In the genomic region with DNA sequence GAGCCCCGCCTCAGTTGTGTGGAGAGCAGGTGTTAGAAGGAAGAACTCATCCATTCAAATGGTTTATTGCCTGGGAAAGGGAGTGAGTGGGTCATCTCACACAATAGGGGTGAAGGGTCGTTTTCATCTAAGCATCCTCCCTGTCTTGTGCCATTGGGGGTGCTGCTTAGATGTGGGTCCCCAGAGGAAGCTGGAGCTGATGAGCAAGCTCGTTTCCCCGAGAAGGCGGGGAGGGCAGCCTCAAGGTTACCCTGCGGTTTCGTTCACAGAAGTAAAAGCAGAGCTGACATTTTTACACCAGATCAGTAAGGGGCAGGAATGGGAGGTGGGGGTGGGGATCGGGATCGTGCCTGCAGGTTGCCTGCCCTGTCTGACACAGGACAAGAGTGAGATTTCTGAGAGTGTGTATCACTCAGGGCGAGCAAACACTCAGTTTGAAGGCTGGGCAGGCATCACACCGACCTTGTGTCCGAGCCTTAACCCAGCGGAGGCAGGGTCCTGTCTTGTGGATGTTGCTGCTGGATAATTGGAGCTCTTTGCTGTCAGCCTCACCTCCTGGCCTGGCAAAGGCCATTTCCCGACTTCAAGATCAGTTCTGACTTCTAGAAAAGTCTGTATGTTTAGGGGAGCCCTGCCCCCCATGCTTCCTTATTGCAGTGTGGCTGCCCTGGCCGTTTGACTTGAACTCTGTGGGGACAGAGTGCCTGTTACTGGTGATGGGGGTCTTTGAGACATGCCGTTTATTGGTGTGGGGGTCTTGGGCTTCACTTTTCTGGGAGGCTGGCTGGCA, we compare ENCODE assay signal across 8 mouse cellular contexts. TPM values are rescaled to one million over a fixed set of nuclear protein-coding genes. Genes with fewer than 3 reads are reported as not detected.
DNase-seq lines count a peak whose midpoint lies in the region; ATAC-seq and TF ChIP-seq lines count a peak whose summit lies in the region.

No protein-coding gene starts in this region.

- no peak for TF ChIP-seq CTCF in CH12.LX (conservative IDR thresholded peaks at IDR 0.05 in 1 of 2, IDR thresholded peaks at IDR 0.05 in 1 of 2; ENCODE audit: low read depth in 2 of 2, low read length in 2 of 2)

- peak overlapping the region; percentile 88 for H3K4me2 ChIP-seq in heart, embryonic 12.5 days
- H3K4me2 ChIP-seq in CH12.LX (ENCODE audit: insufficient read depth, low read depth, poor library complexity, severe bottlenecking), result peak overlapping the region; percentile 89
- peak overlapping the region; percentile 97 for H3K4me2 ChIP-seq in embryonic facial prominence, embryonic 15.5 days (replicated peaks)
- peak overlapping the region; percentile 97 for H3K4me2 ChIP-seq in limb, embryonic 15.5 days
- H3K4me2 ChIP-seq in stomach, embryonic 15.5 days, result peak overlapping the region; percentile 98

- dilution Hi-C loops in CH12.LX (cut with MboI; ENCODE audit: extremely low pct_ligation_motif_present, extremely low pct_unique_long_range_greater_than_20kb, low sequenced_read_pairs), result no loop called here

- no peak overlapping the region for H3K27ac ChIP-seq in heart, embryonic 12.5 days (ENCODE audit: poor library complexity, severe bottlenecking)
- H3K27ac ChIP-seq in CH12.LX (ENCODE audit: insufficient read depth, low read depth), result no peak overlapping the region
- no peak overlapping the region for H3K27ac ChIP-seq in embryonic facial prominence, embryonic 15.5 days (replicated peaks)
- H3K27ac ChIP-seq in limb, embryonic 15.5 days, result no peak overlapping the region
- H3K27ac ChIP-seq in stomach, embryonic 15.5 days, result no peak overlapping the region

- no peak for TF ChIP-seq RAD21 in CH12.LX (IDR thresholded peaks at IDR 0.05; ENCODE audit: low read depth, low read length)

- no peak for ATAC-seq in heart, embryonic 12.5 days (ENCODE audit: insufficient number of reproducible peaks, low FRiP score)
- no peak for ATAC-seq in embryonic facial prominence, embryonic 15.5 days (ENCODE audit: insufficient number of reproducible peaks, low FRiP score, low TSS enrichment, low read depth)
- ATAC-seq in limb, embryonic 15.5 days (ENCODE audit: insufficient number of reproducible peaks, low FRiP score, low TSS enrichment, low read depth), result no peak
- no peak for ATAC-seq in stomach, embryonic 15.5 days (ENCODE audit: insufficient read depth, low FRiP score, low read depth)

- no peak for TF ChIP-seq EP300 in CH12.LX (IDR thresholded peaks at IDR 0.05; ENCODE audit: low read length)

- 32% methylated on average over 16 of the region's 16 CpGs for WGBS in heart, embryonic 12.5 days
- WGBS in embryonic facial prominence, embryonic 15.5 days, result 29% methylated on average over 16 of the region's 16 CpGs
- 27% methylated on average over 16 of the region's 16 CpGs for WGBS in limb, embryonic 15.5 days
- 25% methylated on average over 16 of the region's 16 CpGs for WGBS in stomach, embryonic 15.5 days

- peaks cover 23% of the 10 kb centered on the region for H3K4me1 ChIP-seq in heart, embryonic 12.5 days (replicated peaks)
- H3K4me1 ChIP-seq in CH12.LX (ENCODE audit: control insufficient read depth in 1 of 2, insufficient read depth in 2 of 2), result peaks cover 0 to 31% of the 10 kb centered on the region in 2 experiments; a peak in 3 of 4 replicates
- peaks cover 19% of the 10 kb centered on the region for H3K4me1 ChIP-seq in embryonic facial prominence, embryonic 15.5 days
- peaks cover 22% of the 10 kb centered on the region for H3K4me1 ChIP-seq in limb, embryonic 15.5 days
- H3K4me1 ChIP-seq in stomach, embryonic 15.5 days, result peaks cover 22% of the 10 kb centered on the region

- H3K36me3 ChIP-seq in heart, embryonic 12.5 days, result no peaks in the 10 kb centered on the region
- H3K36me3 ChIP-seq in CH12.LX (replicated peaks in 1 of 2; ENCODE audit: control insufficient read depth in 1 of 2, insufficient read depth in 1 of 2, low read length in 1 of 2), result peaks cover 4 to 37% of the 10 kb centered on the region in 2 experiments
- H3K36me3 ChIP-seq in embryonic facial prominence, embryonic 15.5 days, result no peaks in the 10 kb centered on the region
- no peaks in the 10 kb centered on the region for H3K36me3 ChIP-seq in limb, embryonic 15.5 days
- no peaks in the 10 kb centered on the region for H3K36me3 ChIP-seq in stomach, embryonic 15.5 days

- peak overlapping the region; percentile 88 for H3K9ac ChIP-seq in heart, embryonic 12.5 days
- H3K9ac ChIP-seq in CH12.LX (ENCODE audit: insufficient read depth, low read depth), result peak overlapping the region; percentile 51
- 0 out of 2 replicates have a peak overlapping the region, but pooled peaks have one; percentile 35 for H3K9ac ChIP-seq in embryonic facial prominence, embryonic 15.5 days
- no peak overlapping the region for H3K9ac ChIP-seq in limb, embryonic 15.5 days
- H3K9ac ChIP-seq in stomach, embryonic 15.5 days, result no peak overlapping the region

- H3K79me2 ChIP-seq in CH12.LX (replicated peaks; ENCODE audit: control insufficient read depth, extremely low read depth, insufficient read depth, poor library complexity, severe bottlenecking), result peaks cover 13% of the 10 kb centered on the region; the same call in 1 of the 2 replicates

- H3K27me3 ChIP-seq in heart, embryonic 12.5 days (replicated peaks), result peaks cover 23% of the 10 kb centered on the region
- no peaks in the 10 kb centered on the region for H3K27me3 ChIP-seq in CH12.LX (replicated peaks)
- H3K27me3 ChIP-seq in embryonic facial prominence, embryonic 15.5 days, result peaks cover 18% of the 10 kb centered on the region
- H3K27me3 ChIP-seq in limb, embryonic 15.5 days, result peaks cover 18% of the 10 kb centered on the region
- H3K27me3 ChIP-seq in stomach, embryonic 15.5 days (replicated peaks), result peaks cover 18% of the 10 kb centered on the region

- no peak for TF ChIP-seq POLR2A in CH12.LX (IDR thresholded peaks at IDR 0.05; ENCODE audit: low read depth, low read length)

- H3K4me3 ChIP-seq in heart, embryonic 12.5 days, result peak overlapping the region; percentile 62
- H3K4me3 ChIP-seq in CH12.LX (replicated peaks in 1 of 3; ENCODE audit: low read depth in 2 of 3, low read length in 2 of 3, poor library complexity in 1 of 3), result peak overlapping the region; percentile 77 to 87 (median 86)
- peak overlapping the region; percentile 69 for H3K4me3 ChIP-seq in embryonic facial prominence, embryonic 15.5 days (replicated peaks)
- H3K4me3 ChIP-seq in limb, embryonic 15.5 days, result peak overlapping the region; percentile 72
- peak overlapping the region; percentile 70 for H3K4me3 ChIP-seq in stomach, embryonic 15.5 days (replicated peaks)

- in situ Hi-C loops in CH12.LX (cut with MboI; ENCODE audit: low pct_ligation_motif_present, low pct_unique_long_range_greater_than_20kb, low sequenced_read_pairs), result loop anchor here (5.0 to 10.0 kb wide), 2 partner anchors 33 to 256 kb away; no protein-coding TSS in a partner anchor

- H3K9me3 ChIP-seq in heart, embryonic 12.5 days (replicated peaks), result no peaks in the 10 kb centered on the region
- no peaks in the 10 kb centered on the region for H3K9me3 ChIP-seq in CH12.LX (replicated peaks; ENCODE audit: low read length)
- no peaks in the 10 kb centered on the region for H3K9me3 ChIP-seq in embryonic facial prominence, embryonic 15.5 days (replicated peaks)
- no peaks in the 10 kb centered on the region for H3K9me3 ChIP-seq in limb, embryonic 15.5 days
- H3K9me3 ChIP-seq in stomach, embryonic 15.5 days, result no peaks in the 10 kb centered on the region

- no peak for DNase-seq in heart, adult 8-10 months (ENCODE audit: low spot score)
- DNase-seq in CH12.LX (ENCODE audit: extremely low read depth), result no peak
- no peak for DNase-seq in spleen, adult 18-20 months
- DNase-seq in urinary bladder, adult 18-20 months (ENCODE audit: low spot score in 2 of 2), result no peak

TF ChIP-seq in CH12.LX, 34 proteins besides CTCF, POLR2A, EP300 and RAD21:
- no peak for TF ChIP-seq MAZ (IDR thresholded peaks at IDR 0.05; ENCODE audit: low read depth, low read length)
TF ChIP-seq in CH12.LX: peak in this region for 0.

RNA-seq across cellular contexts. Expression of gene Acot7, which starts 1.2 kb away (rescaled TPM):
- 63.4 and 64.6 TPM in 2 replicates for polyA plus RNA-seq in heart, embryonic 12.5 days (2016; fragmentation: Nextera tagmentation; extraction: Ambion mirVana)
- 10 to 100 TPM; 63.9 to 80.9 (median 69.3) TPM for total RNA-seq in heart, adult 8-10 months (2022)
- total RNA-seq in CH12.LX (2012; rRNA removed) (55.1 and 61.6 TPM in 2 replicates), CH12.LX (2014; rRNA removed) (29.0 TPM in 2 replicates)
- 71.1 and 83.3 TPM in 2 replicates for polyA plus RNA-seq in CH12.LX (2012; ENCODE audit: insufficient read length, low read depth)
- 65.5 and 77.0 TPM in 2 replicates for polyA plus RNA-seq in embryonic facial prominence, embryonic 15.5 days (2015; fragmentation: Nextera tagmentation; extraction: Ambion mirVana)
- 52.6 and 57.3 TPM in 2 replicates for polyA plus RNA-seq in limb, embryonic 15.5 days (2015; fragmentation: Nextera tagmentation; extraction: Ambion mirVana)
- 60.0 and 63.1 TPM in 2 replicates for polyA plus RNA-seq in stomach, embryonic 15.5 days (2015; fragmentation: Nextera tagmentation; extraction: Ambion mirVana)

RNA-seq across cellular contexts. Expression of gene Hes2, which starts 20.4 kb away (rescaled TPM):
- not detected in 2 replicates for polyA plus RNA-seq in heart, embryonic 12.5 days (2016; fragmentation: Nextera tagmentation; extraction: Ambion mirVana)
- not detected for total RNA-seq in heart, adult 8-10 months (2022)
- total RNA-seq in CH12.LX (2012; rRNA removed), result not detected in 2 replicates
- total RNA-seq in CH12.LX (2014; rRNA removed), result not detected in 2 replicates
- not detected in 2 replicates for polyA plus RNA-seq in CH12.LX (2012; ENCODE audit: insufficient read length, low read depth)
- 1.6 and 1.9 TPM in 2 replicates for polyA plus RNA-seq in embryonic facial prominence, embryonic 15.5 days (2015; fragmentation: Nextera tagmentation; extraction: Ambion mirVana)
- 0.12 and 0.14 TPM in 2 replicates for polyA plus RNA-seq in limb, embryonic 15.5 days (2015; fragmentation: Nextera tagmentation; extraction: Ambion mirVana)
- 0.43 and 0.44 TPM in 2 replicates for polyA plus RNA-seq in stomach, embryonic 15.5 days (2015; fragmentation: Nextera tagmentation; extraction: Ambion mirVana)

RNA-seq across cellular contexts. Expression of gene Espn, which starts 26.9 kb away (rescaled TPM):
- polyA plus RNA-seq in heart, embryonic 12.5 days (2016; fragmentation: Nextera tagmentation; extraction: Ambion mirVana), result 1.3 and 1.6 TPM in 2 replicates
- 1 to 10 TPM; 2.6 to 3.5 (median 3.0) TPM for total RNA-seq in heart, adult 8-10 months (2022)
- total RNA-seq in CH12.LX (2012; rRNA removed) (0.04 and 0.25 TPM in 2 replicates), CH12.LX (2014; rRNA removed) (not detected in 2 replicates)
- polyA plus RNA-seq in CH12.LX (2012; ENCODE audit: insufficient read length, low read depth), result 0.08 TPM in 1 of 2 replicates, not detected in the other
- polyA plus RNA-seq in embryonic facial prominence, embryonic 15.5 days (2015; fragmentation: Nextera tagmentation; extraction: Ambion mirVana), result 7.5 TPM in 2 replicates
- polyA plus RNA-seq in limb, embryonic 15.5 days (2015; fragmentation: Nextera tagmentation; extraction: Ambion mirVana), result 1.9 and 2.2 TPM in 2 replicates
- 15.9 and 19.2 TPM in 2 replicates for polyA plus RNA-seq in stomach, embryonic 15.5 days (2015; fragmentation: Nextera tagmentation; extraction: Ambion mirVana)

Comparison
In these comparisons a context has a peak if more than half of its experiments do, and no peak if none do; other contexts are left out.
1. H3K9ac ChIP-seq: peak in heart, embryonic 12.5 days (single experiment), CH12.LX (single experiment) and embryonic facial prominence, embryonic 15.5 days (single experiment); none in limb, embryonic 15.5 days (single experiment) and stomach, embryonic 15.5 days (single experiment).
2. Peak in every context shown above with its lines, with median percentiles within 50 percentile points of each other: H3K4me2 ChIP-seq and H3K4me3 ChIP-seq.